Comparison of ENCODE assay signal across 30 mouse cellular contexts in genomic region chr14:121932180-121932579, GRCm38 (mm10). TPM values are rescaled to one million over a fixed set of nuclear protein-coding genes. Genes with fewer than 3 reads are reported as not detected.
DNase-seq lines count a peak whose midpoint lies in the region; ATAC-seq and TF ChIP-seq lines count a peak whose summit lies in the region.
"Had no signal": no experiment of that assay in that cellular context is flagged by ENCODE, and none has a peak within 500 bp of the region (broad histone marks: within the 10 kb centered on the region; RNA-seq: fewer than 3 reads in every experiment).

No protein-coding gene starts in this region.

- peaks cover 10% of the 10 kb centered on the region for H3K4me1 ChIP-seq in midbrain, embryonic 13.5 days (replicated peaks)
- 0 out of 2 replicates have a peak, but pooled peaks cover 6% of the 10 kb centered on the region for H3K4me1 ChIP-seq in midbrain, postnatal 0 days (ENCODE audit: insufficient read depth, low read length)
- peaks cover 26 to 78% of the 10 kb centered on the region in 2 experiments for H3K4me1 ChIP-seq in CH12.LX (ENCODE audit: control insufficient read depth in 1 of 2, insufficient read depth in 2 of 2)
- H3K4me1 ChIP-seq: forebrain, embryonic 13.5 days; limb, embryonic 10.5 days; limb, embryonic 15.5 days had no signal

- no peaks in the 10 kb centered on the region for H3K79me2 ChIP-seq in CH12.LX (replicated peaks; ENCODE audit: control insufficient read depth, extremely low read depth, insufficient read depth, poor library complexity, severe bottlenecking)

- H3K36me3 ChIP-seq in midbrain, embryonic 13.5 days: peaks cover 25% of the 10 kb centered on the region
- peaks cover 12% of the 10 kb centered on the region for H3K36me3 ChIP-seq in midbrain, postnatal 0 days (ENCODE audit: insufficient read depth, low read length)
- peaks cover 6 to 40% of the 10 kb centered on the region in 2 experiments for H3K36me3 ChIP-seq in CH12.LX (replicated peaks in 1 of 2; ENCODE audit: control insufficient read depth in 1 of 2, insufficient read depth in 1 of 2, low read length in 1 of 2)

- TF ChIP-seq RAD21 in CH12.LX (IDR thresholded peaks at IDR 0.05; ENCODE audit: low read depth, low read length): no peak

- dilution Hi-C loops in CH12.LX (cut with MboI; ENCODE audit: extremely low pct_ligation_motif_present, extremely low pct_unique_long_range_greater_than_20kb, low sequenced_read_pairs): no loop called here

- no peak for DNase-seq in gastrocnemius, adult 2 months
- no peak for DNase-seq in gastrocnemius, adult 18-20 months (ENCODE audit: low spot score)
- DNase-seq in midbrain, postnatal 0 days (ENCODE audit: low spot score): no peak
- no peak for DNase-seq in CH12.LX (ENCODE audit: extremely low read depth)
- DNase-seq in fat pad, adult 2 months (ENCODE audit: extremely low read depth, low read depth, low spot score): peak; percentile 23
- DNase-seq in ovary, postnatal 36 days (ENCODE audit: low spot score): no peak
- DNase-seq: adrenal gland, postnatal 14 days; cerebellum, adult 18-20 months; cerebellum, postnatal 10 days; gastrocnemius, postnatal 25 days; heart, adult 18-20 months; heart, postnatal 14 days; kidney, adult 9 months; kidney, postnatal 10 days; layer of hippocampus, adult 9-11 months; lung, adult 2 months; lung, postnatal 10 days; right cerebral cortex, adult 18-20 months had no signal

- no peak for TF ChIP-seq POLR2A in CH12.LX (IDR thresholded peaks at IDR 0.05; ENCODE audit: low read depth, low read length)

- no peak overlapping the region for H3K4me3 ChIP-seq in gastrocnemius, adult 2 months
- H3K4me3 ChIP-seq in midbrain, embryonic 13.5 days (replicated peaks): no peak overlapping the region
- H3K4me3 ChIP-seq in midbrain, postnatal 0 days (ENCODE audit: low read depth, low read length): no peak overlapping the region
- H3K4me3 ChIP-seq in CH12.LX (replicated peaks in 1 of 3; ENCODE audit: low read depth in 2 of 3, low read length in 2 of 3, poor library complexity in 1 of 3): no peak overlapping the region
- H3K4me3 ChIP-seq: embryonic facial prominence, embryonic 13.5 days; forebrain, embryonic 13.5 days; heart, embryonic 13.5 days; hindbrain, embryonic 10.5 days; limb, embryonic 10.5 days; limb, embryonic 15.5 days had no signal

- no peak for TF ChIP-seq CTCF in gastrocnemius, adult 2 months (IDR thresholded peaks at IDR 0.05)
- no peak for TF ChIP-seq CTCF in midbrain, postnatal 0 days (IDR thresholded peaks at IDR 0.05)
- TF ChIP-seq CTCF in CH12.LX (conservative IDR thresholded peaks at IDR 0.05 in 1 of 2, IDR thresholded peaks at IDR 0.05 in 1 of 2; ENCODE audit: low read depth in 2 of 2, low read length in 2 of 2): no peak

- in situ Hi-C loops in CH12.LX (cut with MboI; ENCODE audit: low pct_ligation_motif_present, low pct_unique_long_range_greater_than_20kb, low sequenced_read_pairs): loop anchor here (5.0 kb wide), 2 partner anchors 35 to 130 kb away; partner anchors contain the start of gene Gpr183

- 71% methylated on average over 4 of the region's 4 CpGs for WGBS in midbrain, embryonic 13.5 days
- 53% methylated on average over 4 of the region's 4 CpGs for WGBS in midbrain, postnatal 0 days

- no peak for TF ChIP-seq EP300 in CH12.LX (IDR thresholded peaks at IDR 0.05; ENCODE audit: low read length)

- 0 out of 2 replicates have a peak, but pooled peaks cover 5% of the 10 kb centered on the region for H3K9me3 ChIP-seq in midbrain, embryonic 13.5 days
- H3K9me3 ChIP-seq in midbrain, postnatal 0 days (ENCODE audit: low read length): 0 out of 2 replicates have a peak, but pooled peaks cover 4% of the 10 kb centered on the region
- peaks cover 16% of the 10 kb centered on the region for H3K9me3 ChIP-seq in CH12.LX (replicated peaks; ENCODE audit: low read length)
- H3K9me3 ChIP-seq: limb, embryonic 10.5 days had no signal

- intact Hi-C loops in gastrocnemius, adult 2 months (cut with DNase I): no loop called here

- ATAC-seq in midbrain, embryonic 13.5 days: 0 out of 2 replicates have a peak, but pooled peaks have one; percentile 28
- ATAC-seq in midbrain, postnatal 0 days (ENCODE audit: low FRiP score): no peak
- ATAC-seq: forebrain, embryonic 13.5 days; hindbrain, embryonic 16.5 days; intestine, postnatal 0 days had no signal

- H3K9ac ChIP-seq in midbrain, embryonic 13.5 days (replicated peaks): no peak overlapping the region
- no peak overlapping the region for H3K9ac ChIP-seq in midbrain, postnatal 0 days (replicated peaks; ENCODE audit: low read length, poor library complexity, severe bottlenecking)
- peak overlapping the region; percentile 19; the same call in 1 of the 2 replicates for H3K9ac ChIP-seq in CH12.LX (ENCODE audit: insufficient read depth, low read depth)
- H3K9ac ChIP-seq: embryonic facial prominence, embryonic 13.5 days; forebrain, embryonic 13.5 days; heart, embryonic 13.5 days; limb, embryonic 15.5 days; liver, embryonic 14.5 days had no signal

- H3K27me3 ChIP-seq in midbrain, embryonic 13.5 days: no peaks in the 10 kb centered on the region
- H3K27me3 ChIP-seq in midbrain, postnatal 0 days (ENCODE audit: insufficient read depth, low read length): no peaks in the 10 kb centered on the region
- H3K27me3 ChIP-seq in CH12.LX (replicated peaks): no peaks in the 10 kb centered on the region
- H3K27me3 ChIP-seq: embryonic facial prominence, embryonic 13.5 days; forebrain, embryonic 13.5 days; heart, embryonic 13.5 days; limb, embryonic 15.5 days had no signal

- H3K27ac ChIP-seq in gastrocnemius, adult 2 months: 0 out of 2 replicates have a peak overlapping the region, but pooled peaks have one; percentile 31
- peak overlapping the region; percentile 4; the same call in 1 of the 2 replicates for H3K27ac ChIP-seq in midbrain, embryonic 13.5 days
- no peak overlapping the region for H3K27ac ChIP-seq in midbrain, postnatal 0 days (ENCODE audit: low read depth, low read length)
- peak overlapping the region; percentile 65; the same call in 1 of the 2 replicates for H3K27ac ChIP-seq in CH12.LX (ENCODE audit: insufficient read depth, low read depth)
- H3K27ac ChIP-seq: embryonic facial prominence, embryonic 13.5 days; forebrain, embryonic 13.5 days; heart, embryonic 13.5 days; limb, embryonic 10.5 days; limb, embryonic 15.5 days; liver, embryonic 14.5 days; macrophage had no signal

- no peak overlapping the region for H3K4me2 ChIP-seq in midbrain, embryonic 13.5 days (replicated peaks)
- no peak overlapping the region for H3K4me2 ChIP-seq in midbrain, postnatal 0 days (ENCODE audit: low read depth, low read length, poor library complexity, severe bottlenecking)
- H3K4me2 ChIP-seq in CH12.LX (ENCODE audit: insufficient read depth, low read depth, poor library complexity, severe bottlenecking): no peak overlapping the region; the same call in 1 of the 2 replicates
- H3K4me2 ChIP-seq: embryonic facial prominence, embryonic 13.5 days; forebrain, embryonic 13.5 days; heart, embryonic 13.5 days; limb, embryonic 15.5 days had no signal

TF ChIP-seq in CH12.LX, 34 proteins besides CTCF, POLR2A, EP300 and RAD21:
- no peak for TF ChIP-seq ZNF384 (IDR thresholded peaks at IDR 0.05; ENCODE audit: low read depth, low read length)
- no peak for TF ChIP-seq MEF2A (IDR thresholded peaks at IDR 0.05; ENCODE audit: borderline replicate concordance, low read depth, low read length)
- no peak for TF ChIP-seq TCF12 (IDR thresholded peaks at IDR 0.05; ENCODE audit: low read depth, low read length)
- no peak for TF ChIP-seq E2F4 (IDR thresholded peaks at IDR 0.05; ENCODE audit: insufficient replicate concordance, low read depth, low read length)
- TF ChIP-seq SMC3 (IDR thresholded peaks at IDR 0.05; ENCODE audit: low read depth, low read length): no peak
- no peak for TF ChIP-seq MAZ (IDR thresholded peaks at IDR 0.05; ENCODE audit: low read depth, low read length)
- no peak for TF ChIP-seq MYC (IDR thresholded peaks at IDR 0.05; ENCODE audit: low read depth, low read length)
- TF ChIP-seq NELFE (IDR thresholded peaks at IDR 0.05; ENCODE audit: low read depth, low read length): no peak
TF ChIP-seq in CH12.LX: peak in this region for 0.

RNA-seq across cellular contexts. Expression of gene Gpr18, which starts 16.6 kb away (rescaled TPM):
- total RNA-seq in gastrocnemius, adult 2 months (2021): not detected
- total RNA-seq in gastrocnemius, adult 18-20 months (2021): not detected
- 0.24 TPM in 1 of 2 replicates, not detected in the other for polyA plus RNA-seq in midbrain, embryonic 13.5 days (2015; fragmentation: Nextera tagmentation; extraction: Ambion mirVana)
- not detected in 2 replicates for total RNA-seq in midbrain, postnatal 0 days (2014; rRNA removed)
- 0.10 and 0.11 TPM in 2 replicates for polyA plus RNA-seq in midbrain, postnatal 0 days (2015; fragmentation: Nextera tagmentation; extraction: Ambion mirVana)
- 26.8 and 33.5 TPM in 2 replicates for total RNA-seq in CH12.LX (2012; rRNA removed)
- total RNA-seq in CH12.LX (2014; rRNA removed): 32.5 and 37.0 TPM in 2 replicates
- polyA plus RNA-seq in CH12.LX (2012; ENCODE audit: insufficient read length, low read depth): 37.8 and 46.2 TPM in 2 replicates
- total RNA-seq: gastrocnemius, postnatal 25 days; left cerebral cortex, postnatal 10 days had no signal
- polyA plus RNA-seq: heart, embryonic 13.5 days had no signal

RNA-seq across cellular contexts. Expression of gene Gpr183, which starts 32.8 kb away (rescaled TPM):
- under 1 TPM; 0.17 to 0.41 TPM for total RNA-seq in gastrocnemius, adult 2 months (2021)
- under 1 TPM in 1 of 2 experiments, not detected in 1; 0.40 TPM for total RNA-seq in gastrocnemius, adult 18-20 months (2021)
- polyA plus RNA-seq in midbrain, embryonic 13.5 days (2015; fragmentation: Nextera tagmentation; extraction: Ambion mirVana): 0.72 and 1.2 TPM in 2 replicates
- 0.52 and 1.3 TPM in 2 replicates for total RNA-seq in midbrain, postnatal 0 days (2014; rRNA removed)
- 0.49 and 0.64 TPM in 2 replicates for polyA plus RNA-seq in midbrain, postnatal 0 days (2015; fragmentation: Nextera tagmentation; extraction: Ambion mirVana)
- 3.6 and 4.0 TPM in 2 replicates for total RNA-seq in CH12.LX (2012; rRNA removed)
- total RNA-seq in CH12.LX (2014; rRNA removed): 16.2 and 16.3 TPM in 2 replicates
- 8.3 and 8.7 TPM in 2 replicates for polyA plus RNA-seq in CH12.LX (2012; ENCODE audit: insufficient read length, low read depth)

RNA-seq across cellular contexts. Expression of gene Ubac2, which starts 53.8 kb away (rescaled TPM):
- 10 to 100 TPM; 31.5 to 35.8 TPM for total RNA-seq in gastrocnemius, adult 2 months (2021)
- 10 to 100 TPM; 25.5 to 32.9 TPM for total RNA-seq in gastrocnemius, adult 18-20 months (2021)
- 51.2 and 53.7 TPM in 2 replicates for polyA plus RNA-seq in midbrain, embryonic 13.5 days (2015; fragmentation: Nextera tagmentation; extraction: Ambion mirVana)
- 39.8 and 43.6 TPM in 2 replicates for total RNA-seq in midbrain, postnatal 0 days (2014; rRNA removed)
- polyA plus RNA-seq in midbrain, postnatal 0 days (2015; fragmentation: Nextera tagmentation; extraction: Ambion mirVana): 50.9 and 51.7 TPM in 2 replicates
- total RNA-seq in CH12.LX (2012; rRNA removed) (30.8 and 32.8 TPM in 2 replicates), CH12.LX (2014; rRNA removed) (39.7 and 40.1 TPM in 2 replicates)
- polyA plus RNA-seq in CH12.LX (2012; ENCODE audit: insufficient read length, low read depth): 32.6 and 35.5 TPM in 2 replicates

Comparison
In these comparisons a context has a peak if more than half of its experiments do, and no peak if none do; other contexts are left out.
1. RNA of gene Gpr18, which starts 16.6 kb away (total RNA-seq): 26.8 to 37.0 TPM in CH12.LX; not detected in gastrocnemius, adult 18-20 months, not detected in gastrocnemius, adult 2 months and not detected in midbrain, postnatal 0 days; every median in the first group is over 10 times any median in the second.